Mouse (Mus musculus) hindbrain, postnatal 0 days (tissue): ENCODE results near the gene Cped1. TPM values are rescaled to one million over a fixed set of nuclear protein-coding genes. Genes with fewer than 3 reads are reported as not detected.

Experiments used
- ATAC-seq: fragments of 200-750 bp; cut with Nextera tagmentation; 2 replicates; pipeline ENCODE4 v1.8.0; 2017; ENCODE audit warnings: mild to moderate bottlenecking, moderate TSS enrichment, moderate library complexity
- DNase-seq: peaks from one replicate; pipeline ENCODE4 v3.0.0-alpha.2; 2015; ENCODE audit warnings: low spot score
- H3K27ac ChIP-seq: fragments of 300-500 bp; sonication (generic); 2 replicates; pipeline ENCODE4 v1.5.1; 2014; ENCODE audit warnings: mild to moderate bottlenecking
- H3K27me3 ChIP-seq: fragments of 300-500 bp; sonication (generic); 2 replicates; pipeline ENCODE4 v1.6.1; 2014; ENCODE audit warnings: low read length, mixed read lengths; ENCODE audit not compliant: insufficient read depth
- H3K36me3 ChIP-seq: fragments of 300-500 bp; sonication (generic); 2 replicates; pipeline ENCODE4 v1.6.1; 2014; ENCODE audit warnings: low read length, mixed read lengths; ENCODE audit not compliant: insufficient read depth
- H3K4me1 ChIP-seq: fragments of 300-500 bp; sonication (generic); 2 replicates; pipeline ENCODE4 v1.6.1; 2014; ENCODE audit warnings: antibody characterized with exemption, low read length, mixed read lengths; ENCODE audit not compliant: insufficient read depth
- H3K4me2 ChIP-seq: fragments of 300-500 bp; sonication (generic); 2 replicates; pipeline ENCODE4 v1.6.1; 2014; ENCODE audit warnings: low read depth, mild to moderate bottlenecking, low read length, moderate library complexity, mixed read lengths
- H3K4me3 ChIP-seq: fragments of 300-500 bp; sonication (generic); 2 replicates; pipeline ENCODE4 v1.5.1; 2014; ENCODE audit warnings: low read length
- H3K9ac ChIP-seq: fragments of 300-500 bp; sonication (generic); replicated peaks from 2 replicates; pipeline ENCODE4 v1.6.1; 2014; ENCODE audit warnings: mild to moderate bottlenecking, low read length, moderate library complexity, mixed read lengths
- H3K9me3 ChIP-seq: fragments of 300-500 bp; sonication (generic); 2 replicates; pipeline ENCODE4 v1.6.1; 2016; ENCODE audit warnings: low read length, mixed read lengths
- CTCF ChIP-seq: IDR thresholded peaks from 2 replicates; pipeline ENCODE4 v1.5.1; 2016; ENCODE audit warnings: antibody characterized with exemption, control low read depth, low read depth
- WGBS: fragments of 180-500 bp; shearing (Covaris S2); extraction: QIAGEN DNeasy Blood & Tissue Kit; methylation state at CpG from one replicate; pipeline ENCODE4 v1.1.7; 2014; 5-methylcytosine and 5-hydroxymethylcytosine counted together
- polyA plus RNA-seq: library from polyadenylated mRNA; unstranded; fragments of >200 nt; fragmentation: Nextera tagmentation; extraction: Ambion mirVana; gene quantifications from 2 replicates; pipeline ENCODE4 v1.2.1, GENCODE M21; 2015
- total RNA-seq: library from RNA; depleted of rRNA; stranded (reverse); fragments of >200 nt; gene quantifications from 2 replicates; pipeline ENCODE4 v1.2.3, GENCODE M21; 2014; rRNA removed

Cped1 gene
- total and polyA plus RNA-seq, 2 experiments from 2014 or later: 3.1 to 4.6 TPM

DNA sequence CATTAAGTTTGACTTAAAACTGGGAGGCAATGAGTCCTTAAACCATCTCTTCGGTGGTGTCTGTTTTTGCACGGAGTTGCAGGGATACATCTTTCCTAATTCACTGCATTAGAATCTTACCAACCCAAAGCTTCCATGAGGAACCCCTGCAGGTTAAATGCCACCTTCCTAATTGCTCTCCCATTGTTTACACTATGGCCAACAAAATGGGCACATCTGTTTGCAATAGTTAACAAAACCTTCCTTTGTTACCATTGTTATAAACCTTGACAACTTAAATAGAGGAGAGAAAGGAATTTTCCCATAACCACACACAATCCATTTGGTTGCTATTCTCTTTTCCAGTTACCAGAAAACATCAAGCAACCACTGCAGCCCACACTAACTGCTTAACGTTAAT lies 308.2 kb downstream of the Cped1 start:
- no peak for ATAC-seq
- Histone ChIP-seq H3K27me3 (peaks cover 21% of the 10 kb centered on the region; the same call in 1 of the 2 replicates), H3K27ac (no peak overlapping the region), H3K4me3 (no peak overlapping the region), H3K36me3 (no peaks in the 10 kb centered on the region), H3K4me2 (no peak overlapping the region), H3K4me1 (0 out of 2 replicates have a peak, but pooled peaks cover 3% of the 10 kb centered on the region), H3K9me3 (no peaks in the 10 kb centered on the region), H3K9ac (no peak overlapping the region)
- no peak for DNase-seq
- 31% methylated on average over 3 of the region's 3 CpGs for WGBS
- TF ChIP-seq CTCF: no peak

DNA sequence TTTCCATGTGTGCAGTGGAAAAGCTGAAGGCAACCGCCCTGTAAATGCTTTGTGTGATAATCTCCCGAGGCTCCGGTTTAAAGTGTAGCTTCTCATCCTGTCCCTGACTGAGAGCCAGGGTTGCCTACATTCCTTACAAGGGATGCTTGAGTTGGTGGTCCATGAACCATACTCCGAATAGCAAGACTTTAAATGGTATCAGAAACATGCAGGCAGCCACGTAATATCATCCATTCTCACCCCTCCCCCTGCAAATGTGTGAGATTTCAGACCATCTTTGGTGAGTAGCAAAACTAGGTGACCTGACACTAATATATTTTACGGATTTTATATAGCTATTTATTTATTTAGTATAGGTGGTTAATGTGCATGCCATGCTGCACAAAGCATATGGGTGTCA lies 311.3 kb downstream of the Cped1 start:
- WGBS: 88% methylated on average over 6 of the region's 6 CpGs
- no peaks in the 10 kb centered on the region for H3K4me1 ChIP-seq
- TF ChIP-seq CTCF: no peak
- peaks cover 2% of the 10 kb centered on the region; the same call in 1 of the 2 replicates for H3K27me3 ChIP-seq
- no peaks in the 10 kb centered on the region for H3K9me3 ChIP-seq
- H3K4me3 ChIP-seq: no peak overlapping the region
- no peak for DNase-seq
- no peak for ATAC-seq
- no peak overlapping the region for H3K9ac ChIP-seq
- H3K27ac ChIP-seq: no peak overlapping the region
- no peaks in the 10 kb centered on the region for H3K36me3 ChIP-seq
- no peak overlapping the region for H3K4me2 ChIP-seq

DNA sequence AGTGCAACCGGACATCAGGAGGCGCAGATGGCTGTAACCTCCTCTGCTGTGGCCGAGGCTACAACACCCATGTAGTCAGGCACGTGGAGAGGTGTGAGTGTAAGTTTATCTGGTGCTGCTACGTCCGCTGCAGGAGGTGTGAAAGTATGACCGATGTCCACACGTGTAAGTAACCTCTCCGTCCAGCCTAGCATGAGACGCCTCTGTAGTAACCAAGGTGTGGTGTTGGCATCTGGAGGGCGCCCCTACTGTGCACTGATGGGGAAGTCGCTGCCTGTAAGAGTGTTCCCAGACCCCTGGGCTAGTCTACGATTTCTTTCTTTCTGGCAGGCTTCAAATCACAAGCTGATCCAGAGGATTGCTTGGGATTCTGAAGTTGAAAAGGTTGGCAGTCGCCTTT lies 312.3 kb downstream of the Cped1 start:
- DNase-seq (no peak), ATAC-seq (no peak)
- Histone ChIP-seq H3K4me1 (no peaks in the 10 kb centered on the region), H3K9me3 (no peaks in the 10 kb centered on the region), H3K4me2 (no peak overlapping the region), H3K27me3 (no peaks in the 10 kb centered on the region), H3K9ac (no peak overlapping the region), H3K27ac (no peak overlapping the region), H3K4me3 (no peak overlapping the region), H3K36me3 (no peaks in the 10 kb centered on the region)
- no peak for TF ChIP-seq CTCF
- 61% methylated on average over 14 of the region's 14 CpGs for WGBS

Other genes with a start within 250 kb of the Cped1 start
- gene Tspan12, start 133.4 kb upstream of the Cped1 start, total RNA-seq: 24.8 and 36.7 TPM in 2 replicates
- gene Tspan12, start 133.4 kb upstream of the Cped1 start, polyA plus RNA-seq: 62.5 and 65.6 TPM in 2 replicates
- gene Ing3, start 36.3 kb upstream of the Cped1 start, total RNA-seq: 9.4 and 13.3 TPM in 2 replicates
- gene Ing3, start 36.3 kb upstream of the Cped1 start, polyA plus RNA-seq: 38.7 and 39.9 TPM in 2 replicates